Mouse (Mus musculus) stomach, embryonic 16.5 days (tissue): Measurements from ENCODE around the gene Naa38. TPM values are rescaled to one million over a fixed set of nuclear protein-coding genes. Genes with fewer than 3 reads are reported as not detected.
A peak's percentile ranks its signal among the peaks of the same experiment; 100 is the strongest.

Experiments used
- ATAC-seq: fragments of 200-750 bp; cut with Nextera tagmentation; 2 replicates; pipeline ENCODE4 v1.8.0; 2017; ENCODE audit warnings: moderate number of reproducible peaks, moderate TSS enrichment; ENCODE audit not compliant: insufficient read depth, low FRiP score
- H3K27ac ChIP-seq: fragments of 300-500 bp; sonication (generic); 2 replicates; pipeline ENCODE4 v1.5.1; 2014; ENCODE audit warnings: low read length
- H3K27me3 ChIP-seq: fragments of 300-500 bp; sonication (generic); 2 replicates; pipeline ENCODE4 v1.6.1; 2014; ENCODE audit warnings: low read length, control low read depth, mixed read lengths; ENCODE audit not compliant: control insufficient read depth, insufficient read depth
- H3K36me3 ChIP-seq: fragments of 300-500 bp; sonication (generic); 2 replicates; pipeline ENCODE4 v1.6.1; 2014; ENCODE audit warnings: low read length; ENCODE audit not compliant: control insufficient read depth, insufficient read depth
- H3K4me1 ChIP-seq: fragments of 300-500 bp; sonication (generic); 2 replicates; pipeline ENCODE4 v1.6.1; 2014; ENCODE audit warnings: low read length, control low read depth, mixed read lengths; ENCODE audit not compliant: control insufficient read depth, insufficient read depth
- H3K4me2 ChIP-seq: fragments of 300-500 bp; sonication (generic); 2 replicates; pipeline ENCODE4 v1.6.1; 2014; ENCODE audit warnings: low read depth, low read length, mixed read lengths
- H3K4me3 ChIP-seq: fragments of 300-500 bp; sonication (generic); replicated peaks from 2 replicates; pipeline ENCODE4 v1.5.1; 2014; ENCODE audit warnings: mild to moderate bottlenecking, low read length
- H3K9ac ChIP-seq: fragments of 300-500 bp; sonication (generic); 2 replicates; pipeline ENCODE4 v1.6.1; 2014; ENCODE audit warnings: low read length
- H3K9me3 ChIP-seq: fragments of 300-500 bp; sonication (generic); replicated peaks from 2 replicates; pipeline ENCODE4 v1.6.1; 2016; ENCODE audit warnings: low read length, control low read depth; ENCODE audit not compliant: control insufficient read depth
- WGBS: fragments of 180-500 bp; shearing (Covaris S2); extraction: QIAGEN DNeasy Blood & Tissue Kit; methylation state at CpG from one replicate; pipeline ENCODE4 v1.1.7; 2014; 5-methylcytosine and 5-hydroxymethylcytosine counted together
- polyA plus RNA-seq: library from polyadenylated mRNA; unstranded; fragments of >200 nt; fragmentation: Nextera tagmentation; extraction: Ambion mirVana; gene quantifications from 2 replicates; pipeline ENCODE4 v1.2.1, GENCODE M21; 2015

Naa38 gene
- polyA plus RNA-seq, 1 experiment from 2014 or later, result 148 TPM

GRCm38 (mm10) chr11:69420554-69421000 lies 25.3 kb downstream of the Naa38 start:
- no peak overlapping the region for H3K27ac ChIP-seq
- H3K36me3 ChIP-seq, result no peaks in the 10 kb centered on the region
- H3K4me1 ChIP-seq, result peaks cover 18% of the 10 kb centered on the region
- H3K4me2 ChIP-seq, result peak overlapping the region; percentile 98
- no peaks in the 10 kb centered on the region for H3K9me3 ChIP-seq
- no peak for ATAC-seq
- peaks cover 6% of the 10 kb centered on the region for H3K27me3 ChIP-seq
- WGBS, result 17% methylated on average over 10 of the region's 10 CpGs
- peak overlapping the region; percentile 67 for H3K4me3 ChIP-seq
- peak overlapping the region; percentile 27 for H3K9ac ChIP-seq

- Histone ChIP-seq H3K9ac (peak overlapping the region; percentile 25), H3K36me3 (no peaks in the 10 kb centered on the region), H3K9me3 (no peaks in the 10 kb centered on the region), H3K4me1 (peaks cover 18% of the 10 kb centered on the region), H3K27ac (no peak overlapping the region), H3K27me3 (peaks cover 6% of the 10 kb centered on the region), H3K4me3 (no peak overlapping the region), H3K4me2 (no peak overlapping the region)
- whole genome bisulfite sequencing, result 27% methylated on average over 25 of the region's 25 CpGs
- no peak for ATAC-seq
These were observed 26.1 kb downstream of the Naa38 start for GRCm38 (mm10) chr11:69421131-69421977.

DNA sequence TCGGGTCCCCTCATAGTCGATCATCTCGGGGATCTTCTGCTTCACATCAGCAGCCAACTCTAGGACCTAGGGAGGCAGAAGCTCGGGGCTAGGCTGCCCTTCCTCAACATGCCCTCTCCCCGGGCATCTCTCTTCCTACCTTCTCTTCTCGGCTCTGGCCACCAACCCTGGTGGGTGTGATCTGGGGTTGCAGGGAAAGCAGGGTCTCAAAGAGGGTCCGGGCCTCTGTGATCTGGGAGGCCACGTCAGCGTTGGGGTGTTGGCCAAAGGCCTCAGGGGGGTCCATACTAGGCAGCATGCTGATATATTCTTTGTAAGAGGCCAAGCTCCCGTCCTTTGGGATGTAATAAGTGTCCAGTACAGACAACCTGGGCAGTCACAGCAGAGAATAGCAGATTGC lies 27.6 kb downstream of the Naa38 start:
- H3K4me1 ChIP-seq, result peaks cover 18% of the 10 kb centered on the region
- no peak overlapping the region for H3K4me2 ChIP-seq
- H3K27ac ChIP-seq, result no peak overlapping the region
- H3K36me3 ChIP-seq, result no peaks in the 10 kb centered on the region
- H3K9me3 ChIP-seq, result no peaks in the 10 kb centered on the region
- ATAC-seq, result no peak
- H3K4me3 ChIP-seq, result no peak overlapping the region
- WGBS, result 85% methylated on average over 10 of the region's 10 CpGs
- peaks cover 6% of the 10 kb centered on the region for H3K27me3 ChIP-seq
- H3K9ac ChIP-seq, result no peak overlapping the region

DNA sequence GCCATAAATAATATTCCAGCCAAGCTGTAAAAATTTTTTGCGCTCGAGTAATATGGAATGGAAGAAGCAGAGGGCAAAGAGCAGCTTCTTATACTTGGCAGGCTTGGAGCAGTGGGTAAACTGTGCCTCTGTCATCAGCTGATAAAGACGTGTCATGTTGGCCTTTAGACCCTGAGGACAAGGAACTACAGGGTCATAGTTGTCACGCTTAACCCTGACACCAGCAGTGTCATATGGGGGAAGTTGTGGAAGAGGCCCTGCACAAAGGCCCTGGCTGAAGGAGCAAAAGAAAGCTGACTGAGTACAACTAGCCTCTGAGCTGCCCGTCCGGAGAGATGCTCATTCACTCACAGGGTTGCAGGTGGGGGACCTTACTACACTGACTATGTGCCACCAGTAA lies 28.6 kb downstream of the Naa38 start:
- ATAC-seq, result no peak
- Histone ChIP-seq H3K4me2 (no peak overlapping the region), H3K36me3 (no peaks in the 10 kb centered on the region), H3K4me1 (peaks cover 26% of the 10 kb centered on the region), H3K27ac (no peak overlapping the region), H3K9ac (no peak overlapping the region), H3K9me3 (no peaks in the 10 kb centered on the region), H3K4me3 (no peak overlapping the region), H3K27me3 (peaks cover 6% of the 10 kb centered on the region)
- 59% methylated on average over 6 of the region's 6 CpGs for whole genome bisulfite sequencing

DNA sequence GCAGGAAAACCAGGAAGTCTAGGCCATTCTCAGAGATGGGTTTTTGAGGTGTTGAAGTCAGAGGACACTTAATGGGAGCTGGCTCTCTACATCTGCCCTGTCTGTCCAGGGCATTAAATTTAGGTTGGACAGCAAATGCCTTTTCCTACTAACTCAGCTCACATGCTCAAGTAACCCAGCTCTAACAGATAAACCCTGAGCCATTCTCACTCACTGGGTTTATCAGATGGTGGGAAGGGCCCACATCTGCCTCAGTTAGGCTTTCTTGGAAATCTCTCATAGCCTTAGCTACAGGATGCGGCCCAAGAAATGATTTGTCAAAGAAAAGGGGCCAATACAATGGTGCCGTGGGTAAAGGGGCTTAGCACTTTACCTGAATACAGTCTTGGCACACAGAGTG lies 31.0 kb downstream of the Naa38 start:
- Histone ChIP-seq H3K4me2 (no peak overlapping the region), H3K9ac (no peak overlapping the region), H3K27me3 (peaks cover 4% of the 10 kb centered on the region), H3K9me3 (no peaks in the 10 kb centered on the region), H3K36me3 (no peaks in the 10 kb centered on the region), H3K4me1 (peaks cover 15% of the 10 kb centered on the region), H3K27ac (no peak overlapping the region), H3K4me3 (no peak overlapping the region)
- ATAC-seq, result no peak
- 80% methylated on average over 2 of the region's 2 CpGs for WGBS

GRCm38 (mm10) chr11:69428751-69429150 lies 33.5 kb downstream of the Naa38 start:
- Histone ChIP-seq H3K27ac (peak overlapping the region; percentile 36), H3K9me3 (no peaks in the 10 kb centered on the region), H3K4me2 (no peak overlapping the region), H3K36me3 (no peaks in the 10 kb centered on the region), H3K4me3 (no peak overlapping the region), H3K27me3 (no peaks in the 10 kb centered on the region), H3K4me1 (peaks cover 17% of the 10 kb centered on the region), H3K9ac (no peak overlapping the region)
- WGBS, result 4% methylated on average over 4 of the region's 4 CpGs
- peak; percentile 76; the same call in 1 of the 2 replicates for ATAC-seq

GRCm38 (mm10) chr11:69429313-69429712 lies 34.0 kb downstream of the Naa38 start:
- Histone ChIP-seq H3K9ac (peak overlapping the region; percentile 23), H3K9me3 (no peaks in the 10 kb centered on the region), H3K4me3 (no peak overlapping the region), H3K27ac (peak overlapping the region; percentile 36), H3K36me3 (no peaks in the 10 kb centered on the region), H3K4me1 (peaks cover 17% of the 10 kb centered on the region), H3K27me3 (no peaks in the 10 kb centered on the region), H3K4me2 (no peak overlapping the region)
- ATAC-seq, result no peak
- 15% methylated on average over 2 of the region's 2 CpGs for WGBS

- H3K27ac ChIP-seq, result no peak overlapping the region
- no peak for ATAC-seq
- H3K36me3 ChIP-seq, result no peaks in the 10 kb centered on the region
- H3K9me3 ChIP-seq, result no peaks in the 10 kb centered on the region
- H3K4me3 ChIP-seq, result no peak overlapping the region
- H3K4me1 ChIP-seq, result peaks cover 17% of the 10 kb centered on the region
- H3K9ac ChIP-seq, result no peak overlapping the region
- H3K4me2 ChIP-seq, result no peak overlapping the region
- no peaks in the 10 kb centered on the region for H3K27me3 ChIP-seq
- 87% methylated on average over 15 of the region's 15 CpGs for WGBS
These were observed 35.3 kb downstream of the Naa38 start for GRCm38 (mm10) chr11:69430631-69431030.

- H3K4me3 ChIP-seq, result no peak overlapping the region
- ATAC-seq, result peak; percentile 78
- no peak overlapping the region for H3K27ac ChIP-seq
- H3K9me3 ChIP-seq, result no peaks in the 10 kb centered on the region
- no peak overlapping the region for H3K9ac ChIP-seq
- no peaks in the 10 kb centered on the region for H3K27me3 ChIP-seq
- 31% methylated on average over 11 of the region's 11 CpGs for WGBS
- peaks cover 17% of the 10 kb centered on the region for H3K4me1 ChIP-seq
- no peaks in the 10 kb centered on the region for H3K36me3 ChIP-seq
- H3K4me2 ChIP-seq, result peak overlapping the region; percentile 36; the same call in 1 of the 2 replicates
These were observed 36.7 kb downstream of the Naa38 start for GRCm38 (mm10) chr11:69431829-69432639.
